Mouse (Mus musculus) lung, adult 2 months (tissue): ENCODE measurements around the gene Ksr2.

Experiments used
- CTCF ChIP-seq: fragments of 200-500 bp; IDR thresholded peaks from 2 replicates; pipeline ENCODE4 v1.5.1; 2011; ENCODE audit warnings: mild to moderate bottlenecking, low read length, control low read depth; ENCODE audit not compliant: insufficient read depth
- POLR2A ChIP-seq: fragments of 200-500 bp; IDR thresholded peaks from 2 replicates; pipeline ENCODE4 v1.6.1; 2011; ENCODE audit warnings: low read depth, mild to moderate bottlenecking, control low read depth, low read length, borderline replicate concordance; ENCODE audit errors: extremely low read depth

GRCm38 (mm10) chr5:117415011-117415912 lies 1.5 kb downstream of the Ksr2 start:
- TF ChIP-seq CTCF, result no peak
- no peak for TF ChIP-seq POLR2A
